ENCODE assay signal across 20 mouse cellular contexts in the genomic region with DNA sequence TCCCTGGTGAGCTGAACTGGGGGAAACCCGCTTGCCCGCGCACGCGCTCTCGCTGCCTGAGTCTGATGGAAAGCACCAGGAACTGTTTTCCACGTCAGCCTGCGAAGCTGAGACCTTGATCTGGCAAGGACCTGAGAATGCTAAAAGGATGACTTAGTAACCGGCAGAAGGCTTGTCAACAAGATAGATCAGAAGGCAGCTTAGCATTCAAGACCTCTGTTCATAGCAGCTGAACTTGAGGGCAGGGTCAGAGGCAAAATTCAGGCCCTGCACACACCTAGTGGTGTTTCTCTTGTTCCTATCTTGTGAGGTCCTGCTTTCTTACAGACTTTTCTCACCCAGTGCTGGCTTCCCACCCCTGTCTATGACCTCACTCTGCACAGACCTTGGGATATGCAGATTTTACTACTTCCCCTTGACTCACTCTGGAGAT. TPM values are rescaled to one million over a fixed set of nuclear protein-coding genes. Genes with fewer than 3 reads are reported as not detected.
A peak's percentile ranks its signal among the peaks of the same experiment; 100 is the strongest.
DNase-seq lines count a peak whose midpoint lies in the region; ATAC-seq and TF ChIP-seq lines count a peak whose summit lies in the region.
"Had no signal": no experiment of that assay in that cellular context is flagged by ENCODE, and none has a peak within 500 bp of the region (broad histone marks: within the 10 kb centered on the region; RNA-seq: fewer than 3 reads in every experiment).

No protein-coding gene starts in this region.

- peaks cover 5% of the 10 kb centered on the region; the same call in 1 of the 2 replicates for H3K4me1 ChIP-seq in forebrain, embryonic 10.5 days
- H3K4me1 ChIP-seq in forebrain, postnatal 0 days (ENCODE audit: insufficient read depth) = no peaks in the 10 kb centered on the region
- peaks cover 16% of the 10 kb centered on the region for H3K4me1 ChIP-seq in embryonic facial prominence, embryonic 13.5 days
- H3K4me1 ChIP-seq in kidney, embryonic 15.5 days = no peaks in the 10 kb centered on the region
- H3K4me1 ChIP-seq: forebrain, embryonic 13.5 days; hindbrain, embryonic 15.5 days had no signal

- H3K36me3 ChIP-seq in forebrain, embryonic 10.5 days (replicated peaks) = no peaks in the 10 kb centered on the region
- H3K36me3 ChIP-seq in forebrain, postnatal 0 days (ENCODE audit: insufficient read depth) = no peaks in the 10 kb centered on the region
- no peaks in the 10 kb centered on the region for H3K36me3 ChIP-seq in embryonic facial prominence, embryonic 13.5 days
- H3K36me3 ChIP-seq in kidney, embryonic 15.5 days = no peaks in the 10 kb centered on the region
- H3K36me3 ChIP-seq: embryonic facial prominence, embryonic 15.5 days; G1E; hindbrain, embryonic 15.5 days had no signal

- 5% methylated on average over 9 of the region's 9 CpGs for WGBS in forebrain, embryonic 10.5 days
- 12% methylated on average over 9 of the region's 9 CpGs for WGBS in forebrain, postnatal 0 days
- 22% methylated on average over 9 of the region's 9 CpGs for WGBS in embryonic facial prominence, embryonic 13.5 days
- 9% methylated on average over 9 of the region's 9 CpGs for WGBS in kidney, embryonic 15.5 days

- no peak overlapping the region for H3K27ac ChIP-seq in forebrain, embryonic 10.5 days
- H3K27ac ChIP-seq in forebrain, postnatal 0 days (ENCODE audit: low read depth, low read length) = no peak overlapping the region
- H3K27ac ChIP-seq in embryonic facial prominence, embryonic 13.5 days = 0 out of 2 replicates have a peak overlapping the region, but pooled peaks have one; percentile 44
- H3K27ac ChIP-seq in kidney, embryonic 15.5 days = no peak overlapping the region
- H3K27ac ChIP-seq: embryonic facial prominence, embryonic 15.5 days; forebrain, embryonic 13.5 days; heart, adult 2 months; hindbrain, embryonic 15.5 days; stomach, postnatal 0 days had no signal

- no peak overlapping the region for H3K4me2 ChIP-seq in forebrain, postnatal 0 days (ENCODE audit: low read depth)
- H3K4me2 ChIP-seq in embryonic facial prominence, embryonic 13.5 days = peak overlapping the region; percentile 48
- no peak overlapping the region for H3K4me2 ChIP-seq in kidney, embryonic 15.5 days
- H3K4me2 ChIP-seq: forebrain, embryonic 13.5 days; hindbrain, embryonic 15.5 days had no signal

- no peak for TF ChIP-seq CTCF in forebrain, postnatal 0 days (IDR thresholded peaks at IDR 0.05; ENCODE audit: low read depth)

- peaks cover 100% of the 10 kb centered on the region for H3K27me3 ChIP-seq in forebrain, embryonic 10.5 days (ENCODE audit: poor library complexity, severe bottlenecking)
- peaks cover 83% of the 10 kb centered on the region for H3K27me3 ChIP-seq in forebrain, postnatal 0 days (ENCODE audit: insufficient read depth, low read length)
- H3K27me3 ChIP-seq in embryonic facial prominence, embryonic 13.5 days = peaks cover 84% of the 10 kb centered on the region
- H3K27me3 ChIP-seq in kidney, embryonic 15.5 days = peaks cover 91% of the 10 kb centered on the region

- no peak overlapping the region for H3K4me3 ChIP-seq in forebrain, embryonic 10.5 days
- H3K4me3 ChIP-seq in forebrain, postnatal 0 days (ENCODE audit: low read depth, low read length) = no peak overlapping the region
- H3K4me3 ChIP-seq in embryonic facial prominence, embryonic 13.5 days = peak overlapping the region; percentile 10
- no peak overlapping the region for H3K4me3 ChIP-seq in kidney, embryonic 15.5 days (replicated peaks)
- H3K4me3 ChIP-seq: embryonic facial prominence, embryonic 15.5 days; forebrain, embryonic 13.5 days; heart, adult 2 months; hindbrain, embryonic 15.5 days had no signal

- H3K9me3 ChIP-seq in forebrain, embryonic 10.5 days = no peaks in the 10 kb centered on the region
- H3K9me3 ChIP-seq in forebrain, postnatal 0 days (ENCODE audit: low read length) = no peaks in the 10 kb centered on the region
- no peaks in the 10 kb centered on the region for H3K9me3 ChIP-seq in embryonic facial prominence, embryonic 13.5 days
- H3K9me3 ChIP-seq in kidney, embryonic 15.5 days (replicated peaks) = no peaks in the 10 kb centered on the region
- H3K9me3 ChIP-seq: forebrain, embryonic 13.5 days; hindbrain, embryonic 15.5 days had no signal

- H3K9ac ChIP-seq in forebrain, postnatal 0 days = no peak overlapping the region
- 0 out of 2 replicates have a peak overlapping the region, but pooled peaks have one; percentile 46 for H3K9ac ChIP-seq in embryonic facial prominence, embryonic 13.5 days
- H3K9ac ChIP-seq in kidney, embryonic 15.5 days = no peak overlapping the region
- H3K9ac ChIP-seq: embryonic facial prominence, embryonic 15.5 days; forebrain, embryonic 13.5 days; hindbrain, embryonic 15.5 days had no signal

- peak; percentile 15 for DNase-seq in forebrain, embryonic 10.5 days (ENCODE audit: extremely low spot score, low spot score)
- no peak for DNase-seq in forebrain, postnatal 0 days
- DNase-seq in retina, postnatal 1 day = peak; percentile 23
- DNase-seq in retina, embryonic 14.5 days (ENCODE audit: low spot score) = no peak
- peak; percentile 74 for DNase-seq in skeletal muscle tissue, adult 2 months (ENCODE audit: low read depth, low spot score)
- no peak for DNase-seq in layer of hippocampus, adult 9-10 months (ENCODE audit: low spot score)
- DNase-seq: cerebellum, postnatal 10 days; heart, adult 2 months; kidney, adult 18-20 months; liver; lung, adult 18-20 months; thymus, postnatal 25 days had no signal

- ATAC-seq in forebrain, postnatal 0 days = no peak
- ATAC-seq in embryonic facial prominence, embryonic 13.5 days (ENCODE audit: insufficient number of reproducible peaks, insufficient read depth, low FRiP score, low TSS enrichment, low read depth) = no peak
- no peak for ATAC-seq in kidney, embryonic 15.5 days (replicated peaks; ENCODE audit: low FRiP score)
- ATAC-seq: forebrain, embryonic 13.5 days had no signal

RNA-seq across cellular contexts. Expression of a gene that starts 23.3 kb away (rescaled TPM):
- polyA plus RNA-seq in forebrain, embryonic 10.5 days (2016; fragmentation: Nextera tagmentation; extraction: Ambion mirVana) = 1.4 and 2.8 TPM in 2 replicates
- total RNA-seq in forebrain, postnatal 0 days (2014; rRNA removed) = 4.6 and 5.6 TPM in 2 replicates
- 0.50 and 0.67 TPM in 2 replicates for polyA plus RNA-seq in forebrain, postnatal 0 days (2015; fragmentation: Nextera tagmentation; extraction: Ambion mirVana)
- polyA plus RNA-seq in embryonic facial prominence, embryonic 13.5 days (2015; fragmentation: Nextera tagmentation; extraction: Ambion mirVana) = 16.0 and 23.0 TPM in 2 replicates
- 0.36 and 0.64 TPM in 2 replicates for polyA plus RNA-seq in kidney, embryonic 15.5 days (2015; fragmentation: Nextera tagmentation; extraction: Ambion mirVana)
- total RNA-seq: megakaryocyte progenitor cell, adult 5-6 weeks had no signal
- polyA plus RNA-seq: G1E; stomach, postnatal 0 days had no signal

Comparison
In these comparisons a context has a peak if more than half of its experiments do, and no peak if none do; other contexts are left out.
1. DNase-seq: peak in forebrain, embryonic 10.5 days (single experiment), retina, postnatal 1 day (single experiment) and skeletal muscle tissue, adult 2 months (single experiment); none in forebrain, postnatal 0 days (single experiment), retina, embryonic 14.5 days (single experiment) and layer of hippocampus, adult 9-10 months (single experiment).